Mouse (Mus musculus) cerebellum, adult 18-20 months (tissue): ENCODE data around the gene Rnls.
"Not testable (repeated sequence)": the region's sequence is repeated elsewhere in the genome, so short reads cannot be mapped to it uniquely, and the experiment has no call there.

Experiments used
- DNase-seq, 2 experiments: peaks; one replicate each; pipeline ENCODE4 v3.0.0; 2021

Gene Rnls

DNA sequence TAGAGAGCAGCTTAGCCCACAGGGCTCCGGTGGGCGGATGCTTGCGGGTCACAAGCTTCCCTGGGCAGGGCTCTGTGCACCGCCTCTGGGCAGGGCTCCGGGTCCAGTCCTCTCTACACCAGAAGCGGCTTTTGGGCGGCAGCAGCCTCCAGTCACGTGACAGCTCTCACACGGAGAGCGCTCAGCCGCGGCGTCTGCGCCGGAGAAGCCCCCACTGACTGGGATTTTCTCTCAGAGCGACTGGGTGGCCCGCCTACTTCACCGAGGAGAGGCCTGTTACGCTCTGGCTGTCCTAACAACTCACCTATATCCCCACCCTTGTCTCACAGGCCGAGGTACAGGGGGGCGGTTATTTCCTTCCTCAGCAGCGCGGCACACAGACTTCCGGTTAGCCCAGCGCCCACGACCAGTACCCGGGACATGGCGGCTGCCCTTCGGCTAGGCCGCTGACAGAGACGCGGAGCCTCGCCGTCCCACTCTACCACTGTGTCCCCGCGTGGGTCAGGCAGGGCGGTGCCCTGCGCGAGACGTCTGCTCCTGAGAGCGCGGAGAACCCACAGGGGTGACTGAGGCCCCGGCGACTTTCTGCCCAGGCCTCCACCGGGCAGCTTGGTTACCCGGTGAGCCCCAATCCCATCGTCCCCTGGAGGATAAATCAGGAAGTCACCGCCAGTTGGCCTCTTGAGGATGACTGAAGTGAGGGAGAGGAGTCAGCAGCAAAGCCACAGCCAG is at the start of gene Rnls:
Gene Rnls (minus strand): TSS at position 645 of the 732 bp plus-strand sequence.
- peak; percentile 87 to 91 for DNase-seq

DNA sequence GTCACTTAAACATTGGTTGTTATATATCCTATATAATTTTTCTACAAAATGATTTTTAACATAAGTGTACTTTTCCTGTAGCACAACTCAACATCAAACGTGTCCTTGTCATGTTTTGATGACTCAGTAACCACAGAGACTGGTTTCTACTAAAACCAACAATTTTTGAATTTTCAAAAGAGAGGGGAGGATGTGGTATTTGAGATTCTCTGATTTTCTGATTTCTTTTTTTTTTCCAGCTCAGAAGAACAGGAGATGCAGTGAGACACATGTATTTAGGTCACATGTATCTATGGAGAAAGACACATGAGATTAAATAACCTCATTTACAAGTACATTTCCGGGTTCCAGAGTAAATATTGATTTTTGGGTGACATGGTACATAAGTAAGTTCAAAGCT is 37.4 kb upstream of the Rnls start:
- no peak for DNase-seq

DNA sequence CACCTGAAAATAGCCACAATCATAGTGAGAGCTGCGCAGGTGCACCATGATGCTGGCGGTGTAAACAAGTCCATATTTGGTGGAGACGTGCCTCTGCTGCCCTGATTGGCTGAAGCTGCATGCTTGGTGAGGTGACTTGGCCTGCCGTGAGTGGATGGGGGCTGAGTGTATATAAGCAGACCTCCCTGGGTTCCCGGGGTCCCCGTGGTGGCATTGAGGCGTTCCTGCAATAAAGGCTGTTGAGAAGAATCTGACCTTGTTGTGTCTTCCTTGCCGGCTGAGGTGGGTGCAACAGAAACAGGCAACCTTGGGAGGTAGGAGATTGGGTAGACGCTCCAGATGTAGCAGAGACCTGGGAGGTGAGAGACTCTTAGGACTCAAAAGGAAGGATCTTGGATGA is 27.3 kb upstream of the Rnls start:
- DNase-seq: not testable (repeated sequence)

DNA sequence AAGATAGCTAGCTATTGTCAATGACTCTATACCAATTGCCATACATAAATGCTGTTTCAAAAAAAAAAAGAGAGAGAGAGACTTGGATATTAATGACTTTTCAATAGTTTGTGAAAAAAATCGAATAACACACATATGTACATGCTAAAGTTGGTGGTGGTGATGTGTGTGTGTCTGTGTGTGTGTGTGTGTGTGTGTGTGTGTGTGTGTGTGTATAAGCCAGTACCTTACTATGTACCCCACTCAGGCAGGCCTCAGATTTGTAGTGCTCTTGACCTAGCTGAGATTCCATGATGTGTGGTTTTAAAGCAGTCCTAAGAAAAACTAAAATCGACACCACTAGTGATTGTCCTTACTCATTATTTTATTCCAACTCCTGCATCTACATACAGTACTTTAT is 11.3 kb downstream of the Rnls start:
- DNase-seq: no peak

DNA sequence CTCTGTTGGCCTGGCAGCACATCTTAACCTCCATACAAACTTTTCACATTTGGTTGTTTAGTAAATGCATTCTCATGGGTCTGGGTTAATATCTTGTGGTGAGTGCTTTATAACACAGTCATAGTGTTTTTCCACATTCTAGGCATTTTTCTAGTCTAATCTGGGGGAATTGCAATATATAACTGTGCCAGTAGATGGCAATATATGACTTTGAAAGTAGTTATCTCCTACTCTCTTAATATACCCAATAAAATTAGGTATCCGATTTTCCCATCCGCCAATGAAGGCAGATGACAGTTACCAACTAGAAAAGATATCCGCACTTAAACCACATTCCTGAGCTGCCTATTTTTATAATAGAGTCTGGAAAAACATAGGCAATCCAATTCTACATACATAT is 11.7 kb downstream of the Rnls start:
- DNase-seq: no peak

DNA sequence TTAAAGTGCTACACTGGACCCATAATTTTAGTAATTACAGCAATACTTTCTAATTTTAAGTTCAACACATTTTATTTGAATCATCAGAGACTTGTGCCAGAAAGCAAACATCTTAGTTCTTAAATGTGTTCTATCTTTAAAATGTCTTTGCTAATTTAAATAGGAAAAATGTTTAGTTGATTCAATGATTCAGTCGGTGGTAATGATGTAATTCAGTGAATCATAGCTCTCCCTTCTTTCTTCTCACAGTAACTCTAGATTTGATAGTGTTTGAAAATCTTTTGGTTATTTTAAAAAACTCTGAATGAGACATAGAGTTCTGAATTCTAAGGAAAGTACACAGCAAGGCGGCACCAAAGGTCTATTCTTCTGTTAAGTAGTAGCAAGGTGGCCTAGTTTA is 23.3 kb downstream of the Rnls start:
- DNase-seq: no peak

DNA sequence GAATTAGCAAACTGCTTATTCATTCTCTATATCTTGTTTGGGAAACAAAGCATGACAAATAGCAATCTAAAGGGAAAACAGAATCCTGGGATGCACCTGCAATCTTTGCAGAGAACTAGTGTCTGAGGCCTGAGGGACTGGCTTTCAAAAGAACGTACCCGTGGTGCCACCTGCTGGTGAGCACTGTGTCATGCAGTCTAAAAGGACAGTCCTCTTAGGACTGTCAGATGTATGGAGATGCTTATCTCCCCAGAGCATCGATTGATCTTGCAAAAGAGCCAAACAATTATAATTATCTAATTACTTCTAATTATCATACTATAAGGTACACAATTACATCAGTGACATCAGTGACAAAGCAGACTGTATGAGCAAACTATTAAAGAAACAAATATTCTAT is 25.4 kb downstream of the Rnls start:
- peak; percentile 72 for DNase-seq

DNA sequence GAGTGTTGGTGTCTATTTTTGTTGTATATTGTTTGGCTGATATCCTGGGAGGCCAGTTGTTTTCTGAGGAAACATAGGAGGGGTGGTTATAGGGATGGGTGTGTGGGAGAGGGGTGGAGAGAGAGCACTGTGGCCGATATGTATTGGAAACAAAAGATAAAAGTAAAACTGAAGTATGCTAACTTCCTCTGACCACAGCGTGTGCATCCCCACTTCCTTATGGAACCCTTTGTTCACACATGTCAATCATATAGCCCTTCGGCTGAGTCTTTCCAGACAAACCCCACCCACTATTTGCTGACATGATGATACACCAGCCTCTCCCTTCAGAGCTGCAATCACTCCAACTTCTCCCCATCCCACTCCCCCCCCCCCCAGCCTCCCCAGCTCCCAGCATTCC is 35.1 kb downstream of the Rnls start:
- no peak for DNase-seq

DNA sequence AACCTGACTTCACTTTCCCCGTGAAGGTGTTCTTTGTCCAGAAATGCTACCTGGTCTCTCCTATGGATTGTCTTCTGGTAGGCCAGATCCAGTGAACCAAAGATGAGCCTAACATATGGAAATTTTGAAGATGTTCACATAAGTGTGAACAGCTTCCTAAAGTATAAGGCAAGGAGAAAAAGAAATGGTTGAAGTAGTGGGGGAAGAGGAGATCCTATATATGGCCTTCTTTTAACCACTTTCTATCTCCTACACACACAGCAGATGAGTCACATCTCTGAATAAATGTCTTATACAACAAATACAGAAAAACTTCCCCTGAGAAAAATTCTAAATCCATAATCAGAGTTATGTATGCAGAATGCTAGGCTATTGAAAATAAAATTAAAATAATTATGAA is 52.0 kb downstream of the Rnls start:
- no peak for DNase-seq

DNA sequence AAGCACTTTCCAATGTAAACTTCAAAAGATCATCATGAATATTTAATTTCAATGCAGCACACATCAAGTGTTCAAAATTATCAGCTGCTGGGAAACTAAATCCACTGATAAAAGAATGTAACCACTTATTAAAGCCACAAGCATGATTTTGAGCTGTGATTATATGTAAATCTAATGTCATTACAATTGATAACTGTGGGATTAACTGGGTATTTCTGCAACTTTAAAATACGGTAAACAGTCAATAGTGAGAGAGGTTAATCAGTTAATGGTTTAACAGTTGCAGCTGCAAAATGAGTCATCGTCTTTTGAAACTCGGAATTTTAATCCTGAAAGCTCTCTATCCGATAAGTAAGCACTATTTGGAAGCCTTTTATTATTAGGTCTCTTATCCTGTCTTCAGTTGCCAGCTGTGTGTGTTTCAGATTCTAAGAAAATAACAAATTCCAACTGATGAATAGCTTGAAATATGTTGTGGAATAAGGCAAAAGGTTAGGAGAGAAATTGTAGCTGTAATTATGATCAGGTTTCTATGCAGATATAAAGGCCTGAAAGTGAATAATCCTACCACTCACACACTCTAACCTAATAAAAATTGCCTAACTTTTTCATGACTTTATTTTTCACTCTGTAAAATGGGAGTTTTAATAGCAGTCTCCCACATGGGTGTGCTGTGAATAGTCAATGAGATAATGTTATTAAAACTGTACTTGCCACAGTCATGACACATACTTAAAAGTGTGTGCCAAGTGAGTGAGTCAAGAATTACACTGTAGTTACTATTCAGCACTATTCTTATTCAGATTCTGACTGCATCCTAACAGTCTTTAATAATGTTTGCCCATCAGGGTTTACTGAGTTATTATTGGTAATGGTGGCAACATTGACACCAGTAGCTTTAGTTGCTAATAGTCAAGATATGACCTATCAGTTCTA is 65.1 kb downstream of the Rnls start:
- DNase-seq: no peak

DNA sequence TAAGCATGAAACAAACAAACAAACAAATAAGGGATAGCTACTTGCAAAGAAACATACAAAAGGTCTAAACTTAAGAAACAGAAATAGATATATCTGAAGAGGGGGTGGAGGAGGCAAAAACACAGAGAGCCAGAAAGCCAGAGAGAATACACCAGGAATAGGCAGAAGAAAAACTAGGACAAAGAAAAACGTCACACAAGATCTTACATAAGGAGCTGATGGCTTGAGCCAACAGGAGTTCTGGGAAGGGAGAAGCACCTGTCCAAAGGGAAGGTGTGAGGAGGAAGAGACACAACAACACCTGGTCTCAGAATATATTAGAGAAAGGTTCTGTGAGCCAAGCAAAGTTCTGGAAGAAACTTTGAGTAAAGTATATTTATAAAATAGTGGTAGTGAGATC is 73.3 kb downstream of the Rnls start:
- no peak for DNase-seq

DNA sequence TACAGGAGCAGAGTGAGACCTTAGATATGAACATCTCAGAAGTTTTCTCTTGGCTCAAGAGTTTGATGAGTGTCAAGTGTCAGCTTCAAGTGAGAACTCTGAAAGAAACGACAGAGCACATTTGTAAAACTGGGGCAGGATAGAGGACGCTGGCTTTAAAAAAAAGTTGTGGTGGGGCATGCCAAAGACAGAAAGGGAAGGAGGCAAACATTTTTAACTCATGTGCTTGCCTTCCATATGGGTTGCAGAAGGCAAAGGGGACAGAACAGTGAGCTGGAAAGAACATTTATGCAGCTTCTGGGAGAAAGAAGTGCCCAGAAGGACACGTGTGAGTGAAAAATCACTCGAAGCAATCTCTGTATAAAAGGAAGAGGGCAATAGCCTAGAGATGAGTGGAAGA is 75.0 kb downstream of the Rnls start:
- DNase-seq: no peak

DNA sequence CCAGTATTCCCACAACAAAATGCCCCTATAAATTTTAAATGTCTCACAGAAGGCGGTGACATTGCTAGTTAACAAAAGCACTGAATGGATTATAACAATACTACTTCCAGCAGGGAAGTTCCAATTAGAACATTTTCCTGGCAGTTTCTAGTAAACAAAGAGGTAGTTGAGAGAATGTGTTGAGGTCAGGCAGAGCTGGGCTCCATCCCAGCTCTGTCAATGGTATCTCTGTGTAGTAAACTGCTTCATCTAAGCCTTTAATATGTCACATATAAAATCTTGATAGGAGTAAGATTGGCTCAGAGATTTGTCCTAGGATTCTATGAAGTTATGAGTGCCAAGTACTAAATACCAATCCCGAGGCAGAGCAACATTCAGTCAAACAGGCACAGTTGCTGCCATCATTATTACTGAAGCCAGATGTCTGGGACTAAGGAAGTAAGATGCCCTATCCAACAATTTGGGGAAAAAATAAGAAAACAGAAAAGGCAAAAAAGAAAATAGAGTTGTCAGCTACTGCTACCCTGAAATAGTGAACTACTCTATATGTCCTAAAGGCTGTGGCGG is 92.3 kb downstream of the Rnls start:
- no peak for DNase-seq

DNA sequence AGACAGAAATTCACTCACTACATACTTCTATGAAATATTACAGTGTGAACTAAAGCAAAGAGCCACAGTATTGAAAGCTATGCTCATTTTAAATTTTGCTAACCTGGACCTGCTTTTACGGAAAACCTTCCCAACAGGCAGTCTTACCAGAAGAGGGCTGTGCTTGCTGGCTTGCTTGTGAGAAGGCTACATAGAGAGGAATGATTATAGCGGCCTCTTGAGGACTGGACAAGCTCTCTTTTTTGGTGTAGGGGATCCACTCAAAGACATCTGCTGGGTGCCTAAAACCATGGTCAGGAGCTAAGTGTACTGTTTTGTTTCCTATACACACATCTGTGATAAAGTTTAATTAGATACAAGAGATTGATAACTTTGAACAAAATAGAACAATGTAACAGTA is 95.8 kb downstream of the Rnls start:
- DNase-seq: no peak

DNA sequence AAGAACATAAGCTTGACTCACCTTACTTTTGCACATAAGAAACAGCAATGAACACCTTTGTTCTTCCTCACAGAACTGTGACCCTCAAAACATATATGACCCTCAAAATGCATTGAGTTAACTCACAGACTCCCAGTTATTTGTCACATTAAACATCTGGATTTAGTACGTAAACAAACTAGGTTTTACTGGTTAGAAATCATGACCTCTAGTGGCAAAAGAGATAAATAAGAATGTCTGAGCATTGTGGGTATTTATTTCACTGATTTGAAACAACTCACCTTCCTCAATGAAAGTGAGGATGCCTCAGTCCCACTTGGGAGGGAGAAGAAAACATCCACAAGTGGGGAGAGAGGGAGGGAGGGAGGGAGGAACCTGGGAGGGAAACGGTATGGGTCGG is 109.1 kb downstream of the Rnls start:
- no peak for DNase-seq

DNA sequence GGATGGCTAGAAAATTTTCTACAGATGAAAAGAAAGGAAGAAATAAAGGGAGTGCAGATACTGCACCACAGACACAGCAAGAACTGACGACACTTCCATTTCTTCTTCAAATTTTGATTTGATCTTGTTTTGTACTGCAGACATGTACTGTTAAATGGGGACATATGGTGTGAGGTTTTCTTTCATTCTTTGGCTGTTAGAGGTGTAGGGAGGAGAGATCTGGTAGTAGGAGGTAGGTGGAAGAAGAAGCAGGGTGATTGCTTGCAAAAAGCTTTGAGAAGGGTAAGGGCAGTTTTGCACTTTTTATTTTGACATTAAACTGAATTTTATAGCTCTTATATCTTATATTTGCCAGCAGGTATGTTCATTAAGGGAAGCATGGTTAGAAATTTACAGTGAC is 115.7 kb downstream of the Rnls start:
- DNase-seq: no peak

DNA sequence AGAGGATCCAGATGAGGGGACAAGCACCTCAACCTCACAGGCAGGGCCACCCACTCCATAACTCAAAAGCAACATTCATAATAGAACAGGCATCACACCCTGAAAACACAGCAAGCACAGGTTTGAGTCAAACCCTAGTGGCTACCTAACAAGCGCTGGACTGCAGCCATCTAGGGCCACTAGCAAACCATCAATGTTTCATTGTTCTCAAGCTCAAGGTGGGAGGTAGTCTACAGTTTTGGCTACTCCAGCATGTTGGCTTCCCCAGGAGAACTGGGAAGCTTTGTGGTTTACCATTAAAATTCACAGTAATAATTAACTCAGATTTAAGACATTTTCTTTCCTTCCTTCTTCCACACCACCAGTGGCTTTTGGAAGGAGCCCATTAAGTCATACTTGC is 118.4 kb downstream of the Rnls start:
- DNase-seq: no peak

DNA sequence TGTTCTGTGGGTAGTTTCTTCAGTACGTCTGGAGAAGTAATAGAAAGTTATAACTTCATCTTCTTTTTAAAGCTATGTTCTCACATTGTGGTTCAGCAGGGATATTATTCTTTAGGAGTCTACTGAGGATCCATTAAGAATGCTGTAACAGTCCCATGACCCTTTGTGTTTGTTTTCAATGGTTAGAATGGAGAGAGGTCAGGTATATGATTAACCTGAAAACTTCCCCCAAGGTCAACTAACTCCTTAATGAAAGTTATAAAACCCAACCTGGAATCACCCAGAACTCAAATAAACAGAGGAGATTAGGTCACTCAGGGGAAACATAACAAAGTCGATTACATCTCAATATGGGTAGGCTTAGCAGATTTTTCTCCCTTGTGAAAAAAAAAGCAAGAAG is 120.5 kb downstream of the Rnls start:
- DNase-seq: no peak

DNA sequence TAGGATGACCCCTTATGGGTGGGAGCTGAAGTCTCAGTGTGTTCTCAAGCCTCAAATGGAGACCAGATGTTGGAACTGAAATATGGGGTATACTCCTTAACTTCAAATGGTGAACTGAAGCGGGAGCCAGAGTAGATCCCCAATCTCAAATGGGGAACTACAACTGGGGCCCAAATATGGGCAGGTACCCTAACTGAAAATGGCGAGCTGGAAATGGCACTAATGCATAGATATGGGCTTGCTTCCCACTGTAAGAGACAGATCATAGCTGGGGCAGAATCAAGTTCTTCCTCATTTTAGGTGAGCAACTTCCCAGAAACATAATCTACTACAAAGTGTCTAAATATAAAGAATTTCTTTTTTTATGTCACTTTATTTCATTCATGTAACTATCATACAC is 121.9 kb downstream of the Rnls start:
- DNase-seq: no peak

DNA sequence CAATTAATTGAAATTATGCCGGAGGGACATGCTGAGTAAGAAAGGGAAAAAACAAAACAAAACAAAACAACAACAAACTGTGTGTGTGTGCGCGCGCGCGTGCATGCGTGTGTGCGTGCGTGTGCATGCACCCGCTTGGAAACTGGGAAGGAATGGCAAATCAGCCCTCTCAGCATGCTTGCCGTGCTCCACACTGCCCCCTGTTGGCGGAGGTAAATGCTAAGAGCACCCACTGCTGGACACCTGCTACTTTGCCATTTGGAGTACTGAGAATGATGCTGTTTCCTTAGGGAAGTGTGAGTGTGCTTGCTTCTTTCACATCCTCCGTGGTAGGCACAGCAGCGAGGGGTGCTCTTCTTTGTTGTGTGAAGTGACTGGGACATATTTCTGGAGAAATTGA is 124.1 kb downstream of the Rnls start:
- peak in 1 of 2 experiments; percentile 11 for DNase-seq

DNA sequence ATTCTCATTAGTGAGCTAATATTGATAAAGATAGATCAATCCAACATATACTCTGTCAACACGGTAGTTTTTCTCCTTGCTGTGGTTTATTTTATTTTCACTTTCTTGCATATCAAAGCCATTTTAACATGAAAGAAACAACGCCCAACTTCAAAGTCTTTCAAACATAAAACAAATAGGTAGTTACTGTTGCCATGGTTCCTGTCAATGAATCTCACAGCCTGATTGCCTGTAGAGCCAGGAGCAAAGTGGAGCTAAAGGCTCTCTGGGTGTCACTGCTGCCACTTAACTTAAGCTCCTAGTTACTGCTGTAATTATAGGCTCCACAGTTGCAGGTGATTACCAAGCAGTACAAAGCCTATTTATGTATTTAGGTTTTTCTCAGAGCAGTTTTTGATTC is 126.8 kb downstream of the Rnls start:
- DNase-seq: no peak

DNA sequence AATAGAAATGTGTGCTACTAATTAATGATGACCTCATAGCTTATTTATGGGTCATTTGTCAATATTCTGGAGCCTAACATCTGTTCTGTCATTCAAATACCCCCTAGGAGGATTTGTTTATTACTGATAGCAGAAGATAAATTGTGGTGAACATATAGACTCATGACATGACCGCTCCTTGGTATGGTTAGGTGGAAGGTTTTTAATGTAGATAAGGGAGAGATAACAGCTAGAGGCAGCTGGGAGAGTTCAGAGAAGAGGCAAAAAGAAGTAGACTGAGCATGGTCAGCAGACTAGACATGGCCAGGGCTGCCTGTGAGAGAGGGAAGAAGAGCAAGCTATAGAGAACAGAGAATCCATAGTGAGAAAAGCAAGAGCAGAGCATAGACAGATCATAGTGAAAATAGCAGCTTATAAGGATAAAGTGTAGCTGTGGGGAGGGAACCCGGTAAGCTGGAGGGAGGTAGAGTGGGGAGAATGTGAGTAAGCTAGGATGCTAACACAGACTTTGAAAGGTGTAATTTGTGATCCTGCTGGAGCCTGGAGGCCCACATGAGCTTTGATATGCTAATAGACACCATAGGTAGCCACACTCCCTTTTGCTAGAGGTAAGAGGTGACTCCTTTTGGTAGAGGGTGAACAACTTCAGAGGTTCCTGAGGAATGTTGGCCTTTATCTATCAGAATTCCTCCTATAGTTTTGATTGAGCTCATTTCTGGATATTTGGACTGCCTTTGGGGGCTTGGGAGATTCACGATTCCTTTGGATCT is 127.7 kb downstream of the Rnls start:
- no peak for DNase-seq

DNA sequence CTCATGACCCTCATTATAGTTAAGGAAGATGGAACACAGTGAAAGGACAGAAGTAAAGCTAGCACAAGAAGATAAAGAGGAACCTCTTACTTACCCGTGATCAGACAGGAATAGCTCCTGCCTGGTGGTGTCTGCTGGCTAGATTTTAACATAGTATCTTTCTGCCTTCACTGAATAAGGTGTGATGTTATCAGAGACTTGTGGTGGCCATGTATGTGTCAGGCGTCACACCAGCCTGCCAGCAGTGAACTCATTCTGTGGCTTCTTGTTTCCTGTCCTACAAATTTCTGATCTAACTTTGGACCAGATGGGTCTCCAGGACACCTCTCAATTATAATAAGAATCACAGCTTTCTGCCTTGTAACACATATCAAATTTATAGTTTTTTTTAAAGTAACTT is 129.7 kb downstream of the Rnls start:
- DNase-seq: no peak
